Mouse (Mus musculus) right cerebral cortex, adult 2 months (tissue): ENCODE results near the gene Crebl2.

Source experiments
- DNase-seq, 2 experiments: peaks; one replicate each; pipeline ENCODE4 v3.0.0; 2021 to 2022; ENCODE audit warnings: low spot score in 2 of 2

Gene Crebl2

DNA sequence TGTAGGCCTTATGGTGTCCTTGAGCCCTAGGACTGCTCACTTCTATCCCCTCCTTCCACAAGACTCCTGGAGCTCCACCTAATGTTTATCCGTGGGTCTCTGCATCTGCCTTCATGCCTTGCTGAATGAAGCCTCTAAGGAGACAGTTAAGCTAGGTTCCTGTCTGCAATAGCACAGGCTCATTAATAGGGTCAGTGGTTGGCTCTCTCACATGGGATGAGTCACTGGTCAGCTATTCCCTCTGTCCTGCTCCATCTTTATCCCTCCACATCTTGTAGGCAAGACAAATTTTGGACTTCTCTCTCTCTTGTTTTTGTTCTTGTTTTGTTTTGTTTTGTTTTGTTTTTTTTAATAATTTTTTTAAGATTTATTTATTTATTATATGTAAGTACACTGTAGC is 75.9 kb downstream of the Crebl2 start:
- no peak for DNase-seq
